Mouse (Mus musculus) myocyte (in vitro differentiated cells): Measurements from ENCODE around the gene Ctdsp2.

Experiments
- E2F4 ChIP-seq: IDR thresholded peaks from one replicate; pipeline ENCODE4 v1.6.1; 2011; ENCODE audit warnings: mild to moderate bottlenecking, control low read depth, moderate library complexity; ENCODE audit not compliant: insufficient read depth
- MAX ChIP-seq: IDR thresholded peaks from one replicate; pipeline ENCODE4 v1.6.1; 2011; ENCODE audit warnings: low read depth, mild to moderate bottlenecking, control low read depth
- MYOG ChIP-seq, 3 experiments: IDR thresholded peaks; one replicate each; pipeline ENCODE4 v1.6.1; 2011; ENCODE audit warnings: control low read depth in 2 of 3, low read depth in 2 of 3, mild to moderate bottlenecking in 2 of 3; ENCODE audit not compliant: insufficient read length in 2 of 3, control insufficient read depth in 1 of 3, insufficient read depth in 1 of 3
- POLR2A ChIP-seq: IDR thresholded peaks from one replicate; pipeline ENCODE4 v1.6.1; 2011; ENCODE audit warnings: low read depth, mild to moderate bottlenecking, control low read depth, moderate library complexity; ENCODE audit not compliant: insufficient read length
- POLR2AphosphoS2 ChIP-seq: IDR thresholded peaks from one replicate; pipeline ENCODE4 v1.6.1; 2011; ENCODE audit warnings: low read depth, control low read depth; ENCODE audit not compliant: insufficient read length
- TCF12 ChIP-seq: IDR thresholded peaks from one replicate; pipeline ENCODE4 v1.6.1; 2011; ENCODE audit warnings: mild to moderate bottlenecking, control low read depth; ENCODE audit not compliant: poor library complexity, insufficient read depth, severe bottlenecking
- TCF3 ChIP-seq: IDR thresholded peaks from one replicate; pipeline ENCODE4 v1.6.1; 2011; ENCODE audit warnings: low read depth, control low read depth; ENCODE audit not compliant: insufficient read length
- USF1 ChIP-seq: IDR thresholded peaks from one replicate; pipeline ENCODE4 v1.6.1; 2011; ENCODE audit warnings: low read depth, mild to moderate bottlenecking, control low read depth, moderate library complexity

DNA sequence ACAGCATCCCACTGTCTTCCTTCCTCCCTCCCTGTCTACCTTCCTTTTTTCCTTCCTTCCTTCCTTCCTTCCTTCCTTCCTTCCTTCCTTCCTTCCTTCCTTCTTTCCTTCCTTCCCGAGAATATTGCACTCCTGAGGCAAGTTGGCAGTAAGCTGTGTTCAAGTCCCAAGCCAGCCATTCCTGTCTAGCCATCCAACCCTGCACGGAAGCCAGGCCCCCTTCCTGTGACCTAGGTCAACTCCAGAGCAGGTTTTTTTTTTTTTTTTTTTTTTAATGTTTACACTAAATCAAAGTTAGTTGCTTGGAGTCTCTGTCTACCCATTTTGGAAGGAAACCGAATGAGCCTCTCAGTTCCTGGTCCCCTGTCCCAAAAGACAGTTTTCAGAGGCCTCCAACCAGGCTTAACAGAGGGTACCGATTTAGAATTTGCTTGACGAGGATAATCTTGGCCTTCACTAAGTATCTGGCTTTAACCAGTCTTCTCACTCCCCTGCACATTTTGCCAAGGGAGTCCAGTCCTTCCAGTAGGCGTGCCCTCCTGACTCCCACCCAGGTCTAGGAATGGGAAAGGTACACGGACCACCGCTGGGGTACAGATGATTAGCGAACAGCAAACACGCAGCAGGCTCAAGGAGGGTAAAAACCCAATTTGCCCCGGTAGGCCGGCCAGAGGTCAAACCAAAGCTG, 7.0 kb upstream of the Ctdsp2 start:
- no peak for TF ChIP-seq POLR2A
- no peak for TF ChIP-seq E2F4
- TF ChIP-seq MAX, result no peak
- no peak for TF ChIP-seq TCF3
- no peak for TF ChIP-seq MYOG (IDR thresholded peaks at IDR 0.05; ENCODE audit: control insufficient read depth in 1 of 3, insufficient read depth in 1 of 3, insufficient read length in 2 of 3, low read depth in 2 of 3)
- no peak for TF ChIP-seq USF1
- TF ChIP-seq POLR2AphosphoS2, result no peak
- no peak for TF ChIP-seq TCF12
